Mouse (Mus musculus) gastrocnemius, postnatal 10 days (tissue): ENCODE results near the gene Myo10. TPM values are rescaled to one million over a fixed set of nuclear protein-coding genes. Genes with fewer than 3 reads are reported as not detected.

ENCODE experiments used
- DNase-seq: peaks from one replicate; pipeline ENCODE4 v3.0.0; 2021; ENCODE audit warnings: mixed read lengths
- total RNA-seq, 2 experiments: library from RNA; stranded (reverse); gene quantifications; 2 replicates each; pipeline ENCODE4 v1.2.3; 2021

Myo10 gene
- total RNA-seq, 2 experiments from 2014 or later = 63.8 to 70.8 TPM

GRCm38 (mm10) chr15:25652368-25652767, 30.0 kb downstream of the Myo10 start:
- DNase-seq = no peak

GRCm38 (mm10) chr15:25652933-25653332, 30.6 kb downstream of the Myo10 start:
- DNase-seq = no peak

GRCm38 (mm10) chr15:25653680-25654079, 31.4 kb downstream of the Myo10 start:
- DNase-seq = no peak

- DNase-seq = no peak
Observed at GRCm38 (mm10) chr15:25662833-25663519, 40.7 kb downstream of the Myo10 start.

GRCm38 (mm10) chr15:25669283-25670247, 47.2 kb downstream of the Myo10 start:
- DNase-seq = peak; percentile 30

- DNase-seq = no peak
Observed at GRCm38 (mm10) chr15:25673231-25673980, 51.1 kb downstream of the Myo10 start.

- DNase-seq = no peak
Observed at GRCm38 (mm10) chr15:25674099-25674931, 52.0 kb downstream of the Myo10 start.

GRCm38 (mm10) chr15:25674932-25675250, 52.6 kb downstream of the Myo10 start:
- no peak for DNase-seq

GRCm38 (mm10) chr15:25675359-25675758, 53.0 kb downstream of the Myo10 start:
- DNase-seq = no peak

- peak; percentile 40 for DNase-seq
Observed at GRCm38 (mm10) chr15:25676056-25676785, 53.9 kb downstream of the Myo10 start.

- DNase-seq = no peak
Observed at GRCm38 (mm10) chr15:25679081-25679480, 56.8 kb downstream of the Myo10 start.

GRCm38 (mm10) chr15:25679616-25680015, 57.3 kb downstream of the Myo10 start:
- no peak for DNase-seq

GRCm38 (mm10) chr15:25680269-25680818, 58.0 kb downstream of the Myo10 start:
- no peak for DNase-seq

- no peak for DNase-seq
Observed at GRCm38 (mm10) chr15:25682953-25683507, 60.7 kb downstream of the Myo10 start.

GRCm38 (mm10) chr15:25685186-25685585, 62.9 kb downstream of the Myo10 start:
- DNase-seq = no peak

- no peak for DNase-seq
Observed at GRCm38 (mm10) chr15:25688424-25689283, 66.3 kb downstream of the Myo10 start.

GRCm38 (mm10) chr15:25689477-25689876, 67.2 kb downstream of the Myo10 start:
- DNase-seq = no peak

GRCm38 (mm10) chr15:25690066-25690745, 67.9 kb downstream of the Myo10 start:
- no peak for DNase-seq

GRCm38 (mm10) chr15:25690746-25691105, 68.4 kb downstream of the Myo10 start:
- no peak for DNase-seq
